Mouse (Mus musculus): ENCODE measurements around the gene Hist1h2bb.
"Not testable (repeated sequence)": the region's sequence is repeated elsewhere in the genome, so short reads cannot be mapped to it uniquely, and the experiment has no call there.

Hist1h2bb gene

DNA sequence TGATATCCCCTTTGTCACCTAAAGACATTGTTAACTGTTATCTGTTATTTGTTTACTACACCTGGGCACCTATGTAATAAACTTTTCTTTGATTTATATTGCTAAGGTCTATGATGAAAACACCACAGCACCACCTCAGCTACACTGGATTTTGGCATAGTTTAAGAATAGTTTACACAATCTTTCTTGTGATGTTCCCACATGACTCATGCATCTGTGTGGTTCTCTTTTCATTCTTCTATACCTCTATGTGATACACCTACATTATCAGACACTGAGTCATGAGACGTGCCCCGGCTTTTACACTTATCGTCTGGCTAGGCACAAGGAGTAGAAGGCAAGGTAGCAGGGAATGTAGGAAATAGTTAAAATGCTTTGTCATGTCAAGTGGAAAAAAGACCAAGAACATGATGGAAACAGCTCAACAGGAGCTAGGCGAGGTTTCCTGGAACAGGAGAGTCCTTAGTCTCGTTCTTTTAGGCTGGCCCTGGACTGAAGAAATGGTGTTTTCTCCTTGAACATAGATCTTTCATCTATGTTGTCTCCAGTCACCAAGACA lies 3.1 kb downstream of the Hist1h2bb start:
- DNase-seq (ENCODE audit: low spot score in 2 of 2), result no peak

DNA sequence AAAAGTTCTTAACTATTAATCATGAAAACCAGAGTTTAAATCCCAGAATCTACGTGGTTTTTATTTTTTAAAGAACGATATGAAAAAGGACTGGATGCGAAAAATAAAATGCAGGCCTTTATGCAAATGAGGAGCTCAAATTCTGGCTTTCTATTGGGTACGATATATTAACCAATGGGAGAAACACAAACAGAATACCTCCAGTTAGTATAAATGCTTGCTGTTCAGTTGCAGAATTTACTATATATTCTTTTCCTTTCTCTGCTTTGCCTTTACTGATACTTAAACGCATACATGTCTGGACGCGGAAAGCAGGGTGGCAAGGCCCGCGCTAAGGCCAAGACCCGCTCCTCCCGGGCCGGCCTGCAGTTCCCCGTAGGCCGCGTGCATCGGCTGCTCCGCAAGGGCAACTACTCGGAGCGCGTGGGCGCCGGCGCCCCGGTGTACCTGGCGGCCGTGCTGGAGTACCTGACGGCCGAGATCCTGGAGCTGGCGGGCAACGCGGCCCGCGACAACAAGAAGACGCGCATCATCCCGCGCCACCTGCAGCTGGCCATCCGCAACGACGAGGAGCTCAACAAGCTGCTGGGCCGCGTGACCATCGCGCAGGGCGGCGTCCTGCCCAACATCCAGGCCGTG lies 4.4 kb downstream of the Hist1h2bb start, which contains the start of gene Hist1h2ab:
TSS of gene Hist1h2ab (plus strand) at position 288 of the 639 bp plus-strand sequence.
- not testable (repeated sequence) for DNase-seq (ENCODE audit: low spot score in 2 of 2)

DNA sequence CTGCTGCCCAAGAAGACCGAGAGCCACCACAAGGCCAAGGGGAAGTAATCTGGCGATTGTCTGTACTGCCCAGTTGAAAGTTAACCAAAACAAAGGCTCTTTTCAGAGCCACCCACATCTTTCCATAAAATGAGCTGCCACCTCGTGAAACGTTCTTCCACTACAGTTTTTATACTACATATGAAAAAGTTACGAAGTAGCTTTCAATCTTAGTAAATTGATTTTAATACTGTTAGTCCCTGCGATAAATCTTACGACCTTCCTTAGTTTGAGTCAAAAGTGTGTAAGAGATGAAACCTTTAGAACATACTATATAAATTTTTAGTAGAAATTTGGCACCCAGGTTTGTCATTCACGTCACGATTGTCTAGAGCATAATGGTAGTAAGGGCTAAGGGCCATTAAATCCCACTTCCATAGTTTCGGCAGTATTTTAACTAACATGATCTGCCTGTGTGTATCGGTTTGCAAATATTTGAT lies 5.0 kb downstream of the Hist1h2bb start:
- DNase-seq (ENCODE audit: low spot score in 2 of 2), result no peak

DNA sequence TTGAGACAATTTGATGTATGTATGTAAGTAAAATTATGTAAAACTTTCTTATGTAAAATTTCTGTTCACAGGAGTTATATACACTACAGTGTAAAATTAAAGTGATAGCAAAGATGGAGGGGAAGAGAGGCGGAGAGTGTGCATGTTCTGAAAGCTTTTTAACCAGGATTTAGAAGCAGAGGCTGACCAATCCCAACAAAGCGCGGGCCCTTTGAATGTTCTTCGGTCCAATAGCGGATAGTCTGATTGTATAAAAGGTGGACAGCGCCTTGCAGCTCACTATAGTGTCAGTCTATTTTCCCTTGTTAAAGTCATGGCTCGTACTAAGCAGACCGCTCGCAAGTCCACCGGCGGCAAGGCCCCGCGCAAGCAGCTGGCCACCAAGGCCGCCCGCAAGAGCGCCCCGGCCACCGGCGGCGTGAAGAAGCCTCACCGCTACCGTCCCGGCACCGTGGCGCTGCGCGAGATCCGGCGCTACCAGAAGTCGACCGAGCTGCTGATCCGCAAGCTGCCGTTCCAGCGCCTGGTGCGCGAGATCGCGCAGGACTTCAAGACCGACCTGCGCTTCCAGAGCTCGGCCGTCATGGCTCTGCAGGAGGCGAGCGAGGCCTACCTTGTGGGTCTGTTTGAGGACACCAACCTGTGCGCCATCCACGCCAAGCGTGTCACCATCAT lies 5.7 kb downstream of the Hist1h2bb start, which contains the start of gene Hist1h3b:
TSS of gene Hist1h3b (plus strand) at position 201 of the 675 bp plus-strand sequence.
- peak; percentile 80 to 84 for DNase-seq (ENCODE audit: low spot score in 2 of 2)

DNA sequence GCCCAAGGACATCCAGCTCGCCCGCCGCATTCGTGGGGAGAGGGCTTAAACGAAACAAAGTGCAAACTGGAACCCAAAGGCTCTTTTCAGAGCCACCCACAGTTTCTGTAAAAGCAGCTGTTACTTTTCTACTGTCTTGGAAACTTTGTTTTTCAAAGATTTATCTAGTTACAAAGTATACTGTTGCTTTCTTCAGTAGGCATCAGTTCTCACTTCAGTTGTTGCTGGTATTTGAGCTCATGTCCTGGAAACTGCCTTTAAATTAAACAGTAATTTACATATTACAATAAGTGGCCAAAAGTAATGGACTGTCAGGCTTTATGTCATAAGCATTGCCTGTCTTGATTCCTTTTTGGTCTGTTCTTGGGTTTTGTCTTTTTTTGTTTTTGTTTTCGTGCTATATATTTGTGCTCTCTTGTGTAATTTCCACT lies 6.2 kb downstream of the Hist1h2bb start:
- no peak for DNase-seq (ENCODE audit: low spot score in 2 of 2)

DNA sequence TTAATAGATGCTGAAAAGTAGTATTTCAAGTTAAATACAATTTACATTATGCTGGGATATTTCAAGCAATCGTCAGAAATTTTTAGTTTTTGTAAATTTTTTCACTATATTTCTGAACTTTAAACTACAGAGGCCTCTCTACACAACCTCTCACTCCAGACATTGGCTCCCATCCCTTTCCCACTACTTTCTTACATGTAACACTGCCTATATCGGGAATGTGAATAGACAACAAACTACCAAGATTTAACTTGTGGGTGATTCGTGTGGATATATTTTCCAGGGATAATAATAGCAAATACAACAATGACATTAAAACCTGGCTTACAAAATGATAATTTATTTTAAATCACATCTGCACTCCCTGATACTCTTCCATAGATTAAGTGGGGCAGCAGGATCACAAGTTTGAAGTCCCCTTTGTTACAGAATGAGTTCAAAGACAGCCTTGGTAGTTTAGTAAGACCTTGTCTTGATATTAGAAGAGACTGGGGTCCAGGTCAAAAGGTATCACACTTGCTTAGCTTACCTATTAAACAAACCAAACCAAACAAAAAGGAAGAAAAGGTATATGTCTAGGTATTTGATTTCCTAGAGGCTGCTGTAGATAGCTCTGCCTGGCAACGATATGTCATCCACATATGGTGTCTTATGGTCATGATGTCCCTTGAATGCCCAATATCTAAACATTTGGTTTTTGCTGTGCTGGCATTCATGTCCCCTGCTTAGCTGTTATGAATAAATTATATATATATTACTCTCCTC lies 7.0 kb downstream of the Hist1h2bb start:
- DNase-seq (ENCODE audit: low spot score in 2 of 2), result no peak

DNA sequence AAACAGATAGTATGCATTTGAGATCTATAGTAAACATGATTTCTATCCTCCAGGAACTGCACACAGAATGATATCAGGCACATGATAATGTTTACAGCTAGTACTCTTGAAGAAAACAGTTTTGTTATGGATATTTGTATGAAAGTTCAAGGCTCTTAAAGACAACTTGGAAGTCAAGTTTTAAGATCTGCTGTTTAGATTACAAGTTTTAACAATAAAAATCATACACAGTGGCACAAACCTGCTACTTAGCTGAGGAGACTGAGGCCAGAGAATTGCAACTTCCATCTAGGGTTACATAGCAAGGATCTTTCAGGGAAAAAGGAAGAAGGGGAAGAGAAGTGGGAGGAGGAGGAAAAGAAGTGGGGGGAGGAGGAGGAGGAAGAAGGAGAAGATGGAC lies 8.5 kb downstream of the Hist1h2bb start:
- DNase-seq (ENCODE audit: low spot score in 2 of 2), result no peak

DNA sequence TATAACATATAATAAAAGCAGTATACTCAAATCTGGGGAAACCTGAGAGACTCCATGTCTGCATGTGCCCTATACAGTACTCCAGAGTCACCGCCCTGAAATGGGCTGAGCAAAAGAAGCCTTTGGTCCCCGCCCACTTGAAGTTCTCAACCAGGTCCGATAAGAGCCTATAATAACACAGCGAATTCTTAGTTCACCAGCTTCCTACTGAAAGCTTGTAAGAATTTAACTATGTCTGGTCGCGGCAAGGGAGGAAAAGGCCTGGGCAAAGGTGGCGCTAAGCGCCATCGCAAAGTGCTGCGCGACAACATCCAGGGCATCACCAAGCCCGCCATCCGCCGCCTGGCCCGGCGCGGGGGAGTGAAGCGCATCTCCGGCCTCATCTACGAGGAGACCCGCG lies 10.3 kb downstream of the Hist1h2bb start, which contains the start of gene Hist1h4b:
TSS of gene Hist1h4b (plus strand) at position 224 of the 400 bp plus-strand sequence.
- DNase-seq (ENCODE audit: low spot score in 2 of 2), result peak; percentile 90 to 91

DNA sequence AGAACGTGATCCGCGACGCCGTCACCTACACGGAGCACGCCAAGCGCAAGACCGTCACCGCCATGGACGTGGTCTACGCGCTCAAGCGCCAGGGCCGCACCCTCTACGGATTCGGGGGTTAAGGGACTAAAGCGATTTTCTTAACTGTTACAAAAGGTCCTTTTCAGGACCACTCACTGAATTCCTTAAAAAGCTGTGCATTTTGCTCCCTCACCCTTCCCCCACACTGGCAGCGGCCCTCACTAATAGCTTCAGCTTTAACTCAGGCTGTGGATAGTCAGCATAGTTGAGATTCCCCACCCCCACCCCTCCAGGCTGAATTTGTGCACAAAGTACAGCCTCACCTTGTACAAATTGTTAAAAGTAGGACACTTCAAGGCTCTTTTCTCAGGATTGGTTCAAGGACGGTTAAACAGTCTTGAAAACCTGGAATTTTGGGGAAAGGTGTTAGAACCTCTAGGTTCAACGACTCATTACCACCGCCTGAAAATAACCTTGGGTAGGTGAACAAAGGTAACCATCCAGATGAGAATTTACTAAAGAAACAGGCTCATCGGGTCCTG lies 10.8 kb downstream of the Hist1h2bb start:
- no peak for DNase-seq (ENCODE audit: low spot score in 2 of 2)

DNA sequence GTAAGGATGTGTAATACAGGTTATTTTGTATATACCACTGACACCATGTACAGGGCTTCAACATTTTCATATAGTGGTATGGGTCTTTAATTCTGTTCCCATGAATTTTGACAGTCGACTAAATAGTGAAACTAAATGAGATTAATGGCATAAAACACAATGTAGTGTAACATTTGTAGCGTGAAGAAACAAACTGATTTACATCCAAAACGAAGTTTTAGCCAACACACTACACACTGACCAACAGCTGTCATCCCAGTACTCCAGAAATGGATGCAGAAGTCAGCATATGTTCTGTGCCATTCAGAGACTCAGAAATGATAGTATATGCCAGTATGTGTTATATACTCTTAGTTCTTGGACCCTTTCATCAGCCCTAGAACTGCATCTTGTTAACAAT lies 11.4 kb downstream of the Hist1h2bb start:
- DNase-seq (ENCODE audit: low spot score in 2 of 2), result no peak

DNA sequence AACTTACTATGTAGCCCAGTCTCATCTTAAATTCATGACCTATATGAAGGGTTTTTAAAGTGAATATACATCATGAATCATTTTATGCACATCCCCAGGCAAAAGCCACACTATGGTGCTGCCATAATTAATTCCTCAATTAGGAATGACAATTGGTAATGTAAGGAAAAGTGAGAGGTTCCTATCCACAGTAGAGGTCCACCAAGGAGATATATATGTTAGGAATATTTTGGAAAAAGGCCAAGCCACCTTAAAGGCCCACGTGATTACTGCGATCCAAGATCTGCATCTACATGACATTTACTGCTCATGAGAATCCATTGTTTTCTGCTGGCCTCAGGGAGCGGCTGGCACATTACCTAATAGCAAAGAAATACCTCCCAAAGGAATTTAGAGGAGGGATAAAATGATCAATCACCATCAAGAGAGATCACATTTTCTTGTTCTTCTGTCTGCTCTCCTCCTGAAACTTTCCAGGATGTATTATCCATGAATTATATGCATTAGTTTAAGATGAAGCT lies 12.8 kb downstream of the Hist1h2bb start:
- DNase-seq (ENCODE audit: low spot score in 2 of 2), result no peak

DNA sequence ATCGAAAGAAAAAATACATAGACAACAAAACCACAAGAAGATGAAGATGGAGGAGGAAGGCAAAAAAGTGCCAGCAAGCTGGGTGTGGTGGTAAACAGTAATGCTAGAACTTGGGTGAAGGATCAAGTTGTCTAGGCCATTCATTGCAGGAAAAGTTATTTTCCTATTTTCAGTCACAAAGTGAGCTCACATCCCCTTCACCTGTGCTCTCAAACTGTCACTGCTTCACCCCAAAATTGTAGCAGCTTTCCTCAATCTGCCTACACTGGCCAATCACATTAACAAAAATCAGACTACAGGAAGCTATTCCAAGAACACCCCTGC lies 13.3 kb downstream of the Hist1h2bb start:
- DNase-seq (ENCODE audit: low spot score in 2 of 2), result no peak

DNA sequence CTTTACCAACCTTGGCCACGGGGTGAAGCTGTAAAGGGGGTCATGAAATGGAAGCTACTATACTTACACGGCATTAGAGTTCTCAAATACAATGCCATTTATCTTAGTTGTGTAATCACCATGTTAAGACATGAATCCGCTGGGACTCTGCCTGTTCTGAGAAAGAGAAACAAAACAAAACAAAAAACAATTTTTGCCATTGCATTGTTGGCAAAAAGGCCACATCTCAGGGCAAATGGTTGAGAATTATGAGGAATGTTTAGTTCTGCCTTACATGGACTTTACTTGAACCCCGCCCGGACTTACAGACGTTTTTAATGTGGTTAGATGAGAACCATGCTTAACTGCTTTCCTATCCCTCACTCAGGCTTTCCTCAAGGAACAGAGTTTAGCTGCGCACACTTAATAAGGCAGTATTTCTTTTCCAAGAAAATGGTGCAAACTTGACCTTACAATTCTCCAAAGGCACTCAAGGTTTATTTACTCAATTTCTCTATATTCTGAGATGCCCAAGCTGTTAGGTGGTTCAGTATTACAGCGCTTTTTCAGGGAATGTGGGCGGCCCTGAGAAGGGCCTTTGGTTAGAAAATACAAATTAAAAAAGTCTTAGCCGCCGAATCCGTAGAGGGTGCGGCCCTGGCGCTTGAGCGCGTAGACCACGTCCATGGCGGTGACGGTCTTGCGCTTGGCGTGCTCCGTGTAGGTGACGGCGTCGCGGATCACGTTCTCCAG lies 13.9 kb downstream of the Hist1h2bb start:
- DNase-seq (ENCODE audit: low spot score in 2 of 2), result no peak

DNA sequence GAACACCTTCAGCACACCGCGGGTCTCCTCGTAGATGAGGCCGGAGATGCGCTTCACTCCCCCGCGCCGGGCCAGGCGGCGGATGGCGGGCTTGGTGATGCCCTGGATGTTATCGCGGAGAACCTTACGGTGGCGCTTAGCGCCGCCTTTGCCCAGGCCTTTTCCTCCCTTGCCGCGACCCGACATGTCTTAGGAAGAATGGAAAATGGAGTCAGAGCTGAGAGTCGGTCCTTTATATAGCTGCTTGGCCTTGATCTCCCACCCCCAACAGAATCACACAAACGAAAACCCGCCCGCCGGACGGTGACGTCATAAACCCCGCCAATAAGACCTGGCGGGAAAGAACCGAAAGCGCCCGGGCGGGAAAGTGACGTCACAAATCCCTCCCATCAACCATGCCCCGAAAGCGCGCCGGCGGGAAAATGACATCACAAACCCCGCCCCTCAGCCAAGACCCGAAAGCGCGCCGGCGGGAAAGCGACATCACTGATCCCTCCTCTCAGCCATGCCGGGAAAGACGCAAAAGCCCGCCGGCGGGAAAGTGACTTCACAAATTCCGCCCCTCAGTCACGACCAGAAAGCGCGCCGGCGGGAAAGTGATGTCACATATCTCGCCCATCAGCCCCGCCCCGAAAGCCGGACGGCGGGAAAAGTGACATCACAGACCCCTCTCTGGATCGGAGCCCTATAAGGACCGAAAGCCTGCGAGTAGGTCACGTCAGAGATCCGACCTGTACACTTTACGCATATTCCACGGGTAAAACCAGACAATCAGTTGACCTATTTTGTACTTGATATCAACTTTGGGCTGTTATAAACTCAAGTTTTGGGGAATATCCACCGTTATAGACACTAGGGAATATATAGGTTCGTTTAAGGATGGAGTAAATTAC lies 14.7 kb downstream of the Hist1h2bb start, which contains the start of gene Hist1h4a:
TSS of gene Hist1h4a (minus strand) at position 259 of the 893 bp plus-strand sequence.
- DNase-seq (ENCODE audit: low spot score in 2 of 2), result peak; percentile 96 to 98

DNA sequence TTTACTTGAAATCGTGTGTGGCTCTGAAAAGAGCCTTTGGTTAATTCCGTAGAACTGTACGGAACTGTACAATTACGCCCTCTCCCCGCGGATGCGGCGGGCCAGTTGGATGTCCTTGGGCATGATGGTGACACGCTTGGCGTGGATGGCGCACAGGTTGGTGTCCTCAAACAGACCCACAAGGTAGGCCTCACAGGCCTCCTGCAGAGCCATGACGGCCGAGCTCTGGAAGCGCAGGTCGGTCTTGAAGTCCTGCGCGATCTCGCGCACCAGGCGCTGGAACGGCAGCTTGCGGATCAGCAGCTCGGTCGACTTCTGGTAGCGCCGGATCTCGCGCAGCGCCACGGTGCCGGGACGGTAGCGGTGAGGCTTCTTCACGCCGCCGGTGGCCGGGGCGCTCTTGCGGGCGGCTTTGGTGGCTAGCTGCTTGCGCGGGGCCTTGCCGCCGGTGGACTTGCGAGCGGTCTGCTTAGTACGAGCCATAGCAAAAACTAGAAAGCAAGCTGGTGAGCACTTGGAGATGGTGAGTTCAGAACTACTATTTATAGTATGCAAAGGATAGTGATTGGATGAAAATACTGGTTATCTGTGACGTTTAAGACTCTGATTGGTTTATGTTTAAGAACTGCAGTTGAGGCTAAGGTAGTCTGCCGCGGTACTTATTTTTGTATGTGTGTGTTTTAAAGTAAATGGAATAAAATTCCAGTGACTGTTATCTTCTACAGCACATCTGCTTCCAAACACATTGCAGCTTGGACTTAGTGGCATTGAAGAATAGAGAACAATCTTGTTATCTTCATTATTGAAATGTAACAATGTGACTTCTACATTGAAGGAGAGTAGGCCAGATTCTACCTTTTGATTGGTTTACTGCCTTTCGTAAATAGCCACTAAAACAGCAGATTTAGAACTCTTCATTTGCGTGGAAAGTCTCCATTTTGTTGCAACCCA lies 15.6 kb downstream of the Hist1h2bb start, which contains the start of gene Hist1h3a:
TSS of gene Hist1h3a (minus strand) at position 516 of the 951 bp plus-strand sequence.
- not testable (repeated sequence) for DNase-seq (ENCODE audit: low spot score in 2 of 2)

DNA sequence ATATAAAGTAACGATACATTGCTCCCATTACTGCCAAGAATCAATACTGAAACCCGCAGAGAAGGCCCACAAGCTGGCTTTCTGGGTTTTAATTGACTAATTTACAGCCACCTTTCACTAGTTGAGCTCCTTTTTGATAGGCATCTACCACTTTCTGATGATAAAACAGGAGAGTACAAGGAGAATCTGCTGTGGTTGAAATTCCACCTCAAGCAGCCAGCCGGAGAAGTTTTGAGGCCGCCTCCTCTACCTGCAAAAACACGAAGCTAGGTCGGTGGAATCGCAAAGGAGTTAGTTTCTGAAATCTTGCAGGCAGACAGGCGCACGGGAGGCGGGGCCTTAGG lies 16.7 kb downstream of the Hist1h2bb start:
- no peak for DNase-seq (ENCODE audit: low spot score in 2 of 2)

DNA sequence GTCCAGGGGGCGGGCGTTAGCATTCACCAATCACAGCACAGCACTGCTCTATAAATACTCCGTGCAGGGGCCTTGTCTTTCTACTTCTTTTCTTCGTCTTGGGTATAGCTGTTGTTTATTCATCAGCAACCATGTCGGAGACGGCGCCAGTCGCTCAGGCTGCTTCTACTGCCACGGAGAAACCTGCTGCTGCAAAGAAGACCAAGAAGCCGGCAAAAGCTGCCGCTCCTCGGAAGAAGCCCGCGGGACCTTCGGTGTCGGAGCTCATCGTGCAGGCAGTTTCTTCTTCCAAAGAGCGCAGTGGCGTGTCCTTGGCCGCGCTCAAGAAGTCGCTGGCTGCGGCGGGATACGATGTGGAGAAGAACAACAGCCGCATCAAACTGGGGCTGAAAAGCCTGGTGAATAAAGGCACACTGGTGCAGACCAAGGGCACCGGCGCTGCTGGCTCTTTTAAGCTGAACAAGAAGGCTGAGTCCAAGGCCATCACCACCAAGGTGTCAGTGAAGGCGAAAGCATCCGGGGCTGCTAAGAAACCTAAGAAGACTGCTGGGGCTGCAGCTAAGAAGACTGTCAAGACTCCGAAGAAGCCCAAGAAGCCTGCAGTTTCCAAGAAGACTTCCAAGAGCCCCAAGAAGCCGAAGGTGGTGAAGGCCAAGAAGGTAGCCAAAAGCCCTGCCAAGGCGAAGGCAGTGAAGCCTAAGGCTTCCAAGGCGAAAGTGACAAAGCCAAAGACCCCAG lies 17.2 kb downstream of the Hist1h2bb start, which contains the start of gene Hist1h1a:
TSS of gene Hist1h1a (plus strand) at position 81 of the 738 bp plus-strand sequence.
- DNase-seq (ENCODE audit: low spot score in 2 of 2), result peak; percentile 65 to 81

Measured in urinary bladder, postnatal 36 days (tissue).